Mouse (Mus musculus) cerebellum, postnatal 25 days (tissue): ENCODE results near the gene AC140267.1.

ENCODE experiments used
- DNase-seq, 2 experiments: peaks; one replicate each; pipeline ENCODE4 v3.0.0; 2021; ENCODE audit warnings: mixed read lengths in 2 of 2

The AC140267.1 gene

GRCm38 (mm10) chr15:80266281-80266680 lies 30.6 kb downstream of the AC140267.1 start:
- DNase-seq, result peak; percentile 85 to 92

DNA sequence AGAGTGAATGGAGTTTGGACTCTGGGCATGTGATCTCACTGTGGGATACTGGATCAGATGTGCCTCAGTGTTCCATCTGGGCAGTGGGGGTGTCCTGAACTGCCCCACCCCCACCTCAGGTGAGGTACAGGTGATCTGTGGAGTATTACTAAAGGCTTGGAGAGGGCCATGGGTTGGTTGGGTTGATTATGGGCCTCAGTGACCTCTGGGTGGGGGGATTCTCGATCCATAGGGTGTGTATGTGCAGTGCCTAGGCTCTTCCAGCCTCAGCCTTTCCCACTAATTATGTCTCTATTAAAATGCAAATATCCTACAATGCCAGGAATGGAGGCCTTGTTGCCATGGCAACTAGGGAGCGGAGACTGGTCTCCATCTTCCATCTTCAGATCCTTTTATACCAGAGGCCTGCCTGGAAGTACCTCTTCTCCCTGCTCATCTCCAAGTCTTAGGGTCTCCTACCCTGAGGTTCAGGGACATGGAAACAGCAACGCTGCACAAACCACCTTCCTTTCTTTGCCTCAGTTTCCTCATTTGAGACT lies 36.3 kb downstream of the AC140267.1 start:
- no peak for DNase-seq

DNA sequence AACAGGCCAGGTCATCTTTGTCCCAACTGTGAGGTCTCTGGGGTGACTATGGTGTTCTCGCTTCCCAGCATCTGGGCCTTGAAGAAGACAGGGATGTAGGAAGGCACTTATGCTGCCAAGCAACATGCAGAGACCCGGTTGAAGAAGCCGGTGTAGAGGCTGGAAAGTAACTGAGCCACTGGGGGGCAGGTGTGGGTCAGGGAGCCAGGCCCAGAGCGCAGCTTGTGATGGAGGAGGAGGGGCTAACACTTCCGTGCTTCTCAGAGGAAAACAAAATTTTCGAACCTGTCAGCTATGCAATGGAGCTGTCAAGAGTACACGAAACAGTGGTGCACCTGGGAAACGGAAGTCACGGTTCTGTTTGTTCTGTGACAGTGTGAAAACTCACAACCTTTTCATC lies 41.5 kb downstream of the AC140267.1 start:
- DNase-seq, result peak; percentile 67 to 76

DNA sequence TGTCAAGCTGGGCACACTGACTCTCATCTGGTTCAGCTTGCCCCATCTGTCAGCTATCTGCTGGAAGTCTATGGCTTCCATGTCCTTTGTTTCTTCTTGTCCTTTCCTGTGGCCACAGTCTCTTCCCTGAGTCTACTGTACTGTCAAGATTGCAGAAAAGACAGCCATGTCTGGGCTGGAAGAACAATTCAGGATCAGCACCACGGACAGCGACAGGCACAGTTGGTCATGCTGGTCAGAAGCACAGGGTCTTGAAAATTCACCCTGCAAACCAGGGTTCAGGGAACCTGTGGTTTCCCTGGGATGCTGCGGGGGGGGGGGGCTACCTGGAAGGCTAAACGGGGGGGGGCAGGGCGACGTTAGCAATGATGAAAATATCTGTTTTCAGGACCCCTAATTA lies 42.0 kb downstream of the AC140267.1 start:
- peak in 1 of 2 experiments; percentile 44 for DNase-seq

DNA sequence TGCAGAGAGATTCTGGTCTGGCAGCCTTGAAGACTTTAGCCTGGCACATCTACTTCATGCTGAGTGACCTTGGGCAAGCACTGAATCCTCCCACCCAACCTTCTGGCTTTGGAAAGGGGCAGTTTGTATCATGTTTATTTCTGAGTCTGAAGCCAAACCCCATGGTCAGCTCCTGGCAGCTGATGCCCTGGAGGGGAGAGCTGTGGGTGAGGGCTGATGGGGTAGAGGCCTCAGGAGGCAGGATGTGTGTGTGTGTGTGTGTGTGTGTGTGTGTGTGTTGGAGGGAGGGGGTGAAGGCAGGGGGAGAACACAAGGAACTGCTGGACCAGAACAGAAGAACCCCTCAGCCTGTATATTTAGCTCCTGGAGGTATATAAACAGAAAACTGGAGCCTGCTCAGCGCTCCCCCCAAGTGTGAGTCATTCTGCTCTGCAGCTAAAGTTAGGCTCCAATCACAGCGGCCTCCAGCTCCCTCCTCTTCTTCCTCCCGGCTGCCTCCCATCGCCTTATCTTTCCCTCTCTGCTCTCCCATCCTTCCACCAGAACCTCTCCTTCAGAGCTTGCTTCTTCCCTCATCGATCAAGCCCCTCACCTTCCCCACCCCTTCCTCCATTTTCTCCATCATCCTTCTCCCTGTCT lies 42.6 kb downstream of the AC140267.1 start:
- DNase-seq, result peak; percentile 72 to 76

GRCm38 (mm10) chr15:80279053-80279452 lies 43.4 kb downstream of the AC140267.1 start:
- peak in 1 of 2 experiments; percentile 45 for DNase-seq

DNA sequence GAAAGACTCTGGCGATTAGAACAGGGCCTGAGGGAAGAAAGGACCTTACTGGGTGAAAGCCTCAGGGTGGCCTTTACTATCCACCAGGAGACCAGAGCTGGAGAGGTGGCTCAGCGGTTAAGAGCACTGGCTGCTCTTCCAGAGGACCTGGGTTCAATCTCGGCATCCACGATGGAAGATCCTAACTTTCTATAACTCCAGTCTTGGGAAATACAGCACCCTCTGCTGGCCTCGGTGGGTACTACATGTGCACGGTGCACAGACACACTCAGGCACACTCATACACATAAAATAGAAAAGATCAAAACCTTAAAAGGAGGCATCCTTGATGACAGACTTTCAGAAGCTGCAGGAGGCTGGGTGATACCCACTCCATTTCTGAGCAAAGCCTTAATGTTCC lies 45.0 kb downstream of the AC140267.1 start:
- DNase-seq, result peak; percentile 64 to 73
